Mouse (Mus musculus) heart, adult 9 months (tissue): Measurements from ENCODE around the gene Enox2.

Experiments used
- DNase-seq, 2 experiments: peaks; one replicate each; pipeline ENCODE4 v3.0.0; 2022; ENCODE audit warnings: low spot score in 2 of 2

Gene Enox2

GRCm38 (mm10) chrX:49002892-49003291 lies 285.2 kb downstream of the Enox2 start:
- no peak for DNase-seq

GRCm38 (mm10) chrX:48985653-48986052 lies 302.4 kb downstream of the Enox2 start:
- no peak for DNase-seq

- no peak for DNase-seq
Observed at GRCm38 (mm10) chrX:48984451-48984850, 303.6 kb downstream of the Enox2 start.
